Mouse (Mus musculus): Measurements from ENCODE around the gene Slc10a1.

DNA sequence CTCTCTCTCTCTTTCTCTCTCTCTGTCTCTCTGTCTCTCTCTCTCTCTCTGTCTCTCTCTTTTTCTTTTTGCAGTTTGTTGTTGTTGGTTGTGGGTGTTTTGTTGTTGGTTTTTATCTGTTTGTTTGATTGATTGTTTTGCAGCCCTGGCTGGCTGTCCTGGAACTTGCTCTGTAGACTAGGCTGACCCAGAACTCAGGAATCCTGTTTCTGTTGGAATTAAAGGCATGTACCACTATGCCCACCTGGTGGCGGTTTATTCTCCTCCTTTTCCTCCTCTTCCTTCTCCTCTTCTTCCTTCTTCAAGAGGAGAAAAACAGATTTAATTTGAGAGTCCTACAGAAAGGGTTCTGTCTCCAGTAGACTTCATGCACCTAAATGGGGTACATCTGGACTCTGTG lies 41.0 kb downstream of the Slc10a1 start:
- no peak for TF ChIP-seq CTCF (IDR thresholded peaks at IDR 0.05; ENCODE audit: low read depth)
- no peak for TF ChIP-seq EP300 (IDR thresholded peaks at IDR 0.05; ENCODE audit: low read depth)

All from liver, embryonic 14.5 days (tissue).